Mouse (Mus musculus) granulocyte monocyte progenitor cell, adult 5-6 weeks (primary cell): ENCODE results near the gene Rasl10b. TPM values are rescaled to one million over a fixed set of nuclear protein-coding genes. Genes with fewer than 3 reads are reported as not detected.
A peak's percentile ranks its signal among the peaks of the same experiment; 100 is the strongest.

ENCODE experiments used
- ATAC-seq: replicated peaks from 2 replicates; pipeline ENCODE4 v1.8.0; 2016; ENCODE audit warnings: mild to moderate bottlenecking, moderate TSS enrichment, inconsistent platforms; ENCODE audit not compliant: poor library complexity, severe bottlenecking
- total RNA-seq, 2 experiments: library from RNA; stranded (forward) in 1 of 2; stranded (reverse) in 1 of 2; fragments of 200-712, 200-1000 nt in 1 of 2; fragments of >200 nt in 1 of 2; fragmentation: Nextera tagmentation in 1 of 2; gene quantifications; 2 replicates each; pipeline ENCODE4 v1.2.3; 2014 to 2017

Gene Rasl10b
- not detected in 2 replicates for total RNA-seq (2014; fragmentation: Nextera tagmentation)
- total RNA-seq (2017) = 0.09 and 0.41 TPM in 2 replicates

DNA sequence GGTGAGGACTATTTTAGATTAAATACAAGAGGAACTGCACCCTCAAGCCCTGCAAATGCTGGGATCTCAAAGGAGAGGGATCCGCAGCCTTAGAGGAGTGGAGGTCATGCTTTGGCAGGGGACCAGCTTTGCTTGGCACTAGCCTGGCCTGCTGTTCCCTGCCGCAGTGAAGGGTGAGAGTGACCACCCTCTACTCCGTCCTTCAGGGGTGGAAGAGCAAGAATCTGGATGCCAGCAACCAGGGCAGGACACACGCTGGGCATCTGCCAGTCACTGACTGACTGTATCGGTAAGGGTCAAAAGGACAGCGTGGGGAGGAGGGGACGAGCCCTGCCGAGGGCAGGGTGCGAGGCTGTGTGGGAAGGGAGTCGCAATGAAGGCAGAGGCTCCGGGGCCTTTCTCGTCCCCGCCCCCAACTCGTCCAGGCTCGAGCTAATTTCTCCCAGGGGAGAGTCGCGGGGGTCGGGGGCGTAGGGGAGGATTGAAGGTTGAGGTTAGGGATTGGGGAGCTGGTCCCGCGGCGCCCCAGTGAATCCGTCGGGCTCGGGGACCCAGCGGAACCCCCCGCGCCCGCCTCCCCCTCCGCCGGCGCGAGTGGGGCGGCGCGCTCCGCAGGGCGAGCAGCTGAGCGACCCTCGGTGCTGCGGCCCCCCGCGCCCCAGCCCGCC, at the start of gene Rasl10b:
Rasl10b (plus strand) TSS at position 51 of the 668 bp plus-strand sequence.
- ATAC-seq = no peak; the same call in 1 of the 2 replicates

DNA sequence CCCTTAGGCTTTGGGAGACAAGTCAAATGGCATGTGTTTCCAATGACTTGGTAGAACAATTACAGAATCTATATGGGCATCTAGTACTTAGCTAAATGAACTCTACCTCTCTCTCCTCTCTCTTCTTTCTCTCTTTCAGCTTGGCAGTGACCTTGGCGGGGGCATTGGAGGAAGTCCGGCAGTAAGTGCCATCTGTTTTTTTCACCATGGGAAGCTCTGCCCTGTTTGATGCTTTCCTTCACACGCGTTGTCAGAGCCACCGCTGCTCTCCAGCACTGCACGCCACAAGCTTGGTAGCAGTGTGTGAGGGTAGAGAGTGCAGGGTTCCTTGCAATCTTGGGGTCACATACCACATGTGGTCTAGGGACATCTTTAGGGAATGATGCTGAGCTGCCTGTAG, 44.3 kb upstream of the Rasl10b start:
- ATAC-seq = no peak

DNA sequence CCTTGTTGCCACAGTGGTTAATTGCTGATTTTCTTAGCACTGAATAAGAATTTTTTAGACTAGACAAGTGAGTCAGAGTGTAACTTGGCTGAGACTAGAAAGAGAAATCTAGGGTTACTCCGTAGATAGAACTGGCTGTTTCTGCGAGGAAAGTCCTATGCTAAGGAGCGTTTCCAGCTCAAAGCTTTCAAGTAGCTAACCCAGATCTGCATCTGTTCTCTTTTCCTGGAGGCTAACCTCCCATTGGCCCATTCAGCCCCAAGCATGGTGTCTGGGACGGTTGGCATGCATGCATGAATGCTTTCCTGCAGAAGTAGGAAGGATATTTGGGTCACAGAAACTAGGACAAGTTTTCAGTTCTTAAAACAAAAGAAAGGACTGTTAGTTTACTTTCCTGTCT, 37.7 kb upstream of the Rasl10b start:
- ATAC-seq = no peak

DNA sequence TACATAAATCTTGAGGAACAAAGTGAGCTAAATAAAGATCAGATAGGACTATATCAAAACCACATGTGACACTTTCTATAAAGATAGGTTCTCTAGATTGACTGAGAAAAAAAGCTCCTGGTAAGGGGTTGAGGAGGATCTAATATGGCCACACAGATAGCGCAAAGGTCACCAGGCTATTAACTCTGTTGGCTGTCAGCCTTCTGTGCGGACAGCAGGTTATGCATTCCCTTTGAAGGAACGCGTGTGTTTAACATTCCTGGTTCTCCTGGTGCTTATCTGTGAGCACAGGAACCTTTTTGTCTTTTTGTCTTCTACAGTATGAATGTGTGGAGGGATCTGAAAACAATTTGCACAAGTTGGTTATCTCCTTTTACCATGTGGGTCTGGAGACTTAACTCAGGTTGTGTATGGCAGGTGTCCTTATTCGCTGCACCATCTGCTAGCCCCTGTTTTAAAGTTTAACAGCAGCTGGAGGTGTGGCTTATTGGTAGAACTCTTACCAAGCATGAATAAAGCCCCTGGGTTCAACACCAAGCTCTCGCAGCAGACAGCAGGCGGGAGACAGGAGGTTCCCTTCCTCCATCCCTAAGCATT, 29.1 kb upstream of the Rasl10b start:
- no peak for ATAC-seq

DNA sequence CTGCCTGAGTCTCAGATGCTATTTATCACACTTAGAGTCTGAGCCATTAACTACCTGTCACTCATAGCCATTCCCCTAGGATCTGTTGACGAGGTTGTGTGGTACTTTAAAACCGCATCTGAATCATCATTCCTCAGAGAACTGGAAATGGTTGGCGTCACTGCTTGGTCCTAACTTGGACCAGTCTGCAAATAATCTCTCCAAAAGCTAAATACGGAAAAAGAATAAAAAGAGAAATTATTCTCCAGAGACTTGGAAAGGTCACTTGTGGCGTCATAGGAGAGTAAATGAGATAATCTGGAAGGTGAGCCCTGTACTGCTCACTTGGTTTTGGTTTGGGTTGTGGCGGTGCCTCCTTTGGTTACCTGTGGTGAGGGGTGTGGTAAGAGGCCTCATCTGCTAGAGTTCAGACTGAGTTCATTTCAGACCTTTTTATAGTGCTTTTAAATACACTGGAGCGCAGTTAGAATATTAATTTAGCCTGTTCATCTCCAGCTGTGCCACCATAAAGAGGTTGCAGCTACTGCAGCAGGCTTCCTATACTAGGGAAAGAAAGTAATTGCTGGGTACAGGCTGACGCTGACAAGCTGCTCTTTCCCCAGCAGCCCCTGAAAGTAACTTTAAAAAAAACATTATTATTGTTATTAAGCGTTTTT, 25.9 kb upstream of the Rasl10b start:
- no peak for ATAC-seq

DNA sequence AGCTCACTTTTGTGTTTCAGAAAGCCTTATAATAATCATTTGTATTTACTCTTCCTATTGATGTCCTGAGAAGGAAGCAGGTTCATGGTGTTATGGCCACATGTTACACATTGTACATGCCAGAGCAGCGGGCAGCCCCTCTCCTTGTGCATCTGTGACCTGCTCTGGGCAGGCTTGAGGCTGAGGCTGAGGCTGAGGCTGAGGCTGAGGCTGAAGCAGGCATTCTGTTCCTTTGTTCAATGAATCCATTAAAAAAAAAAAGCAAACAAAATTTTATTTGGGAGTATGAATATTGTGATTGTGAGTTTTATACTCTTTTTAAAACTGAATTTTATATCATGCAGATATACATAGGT, 25.4 kb upstream of the Rasl10b start:
- ATAC-seq = no peak

DNA sequence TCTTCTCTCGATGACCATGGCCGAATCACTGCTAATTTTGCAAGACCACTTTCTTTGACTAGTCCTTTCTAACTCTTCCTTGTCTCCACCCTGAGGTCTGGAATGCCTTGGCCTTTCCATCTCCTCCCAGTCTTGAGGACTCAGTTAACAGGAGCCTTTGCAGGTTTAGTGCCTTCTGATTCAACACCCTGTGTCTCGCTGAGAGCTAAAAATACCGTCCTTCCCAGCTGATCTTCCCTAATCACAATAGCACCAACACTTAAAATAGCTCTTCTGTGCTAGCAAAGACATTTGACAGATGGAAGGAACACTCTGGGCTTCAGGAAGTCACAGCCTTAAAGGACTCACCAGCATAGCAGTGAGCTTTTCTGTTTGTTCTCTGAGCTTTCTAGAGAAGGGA, 15.9 kb upstream of the Rasl10b start:
- ATAC-seq = no peak

DNA sequence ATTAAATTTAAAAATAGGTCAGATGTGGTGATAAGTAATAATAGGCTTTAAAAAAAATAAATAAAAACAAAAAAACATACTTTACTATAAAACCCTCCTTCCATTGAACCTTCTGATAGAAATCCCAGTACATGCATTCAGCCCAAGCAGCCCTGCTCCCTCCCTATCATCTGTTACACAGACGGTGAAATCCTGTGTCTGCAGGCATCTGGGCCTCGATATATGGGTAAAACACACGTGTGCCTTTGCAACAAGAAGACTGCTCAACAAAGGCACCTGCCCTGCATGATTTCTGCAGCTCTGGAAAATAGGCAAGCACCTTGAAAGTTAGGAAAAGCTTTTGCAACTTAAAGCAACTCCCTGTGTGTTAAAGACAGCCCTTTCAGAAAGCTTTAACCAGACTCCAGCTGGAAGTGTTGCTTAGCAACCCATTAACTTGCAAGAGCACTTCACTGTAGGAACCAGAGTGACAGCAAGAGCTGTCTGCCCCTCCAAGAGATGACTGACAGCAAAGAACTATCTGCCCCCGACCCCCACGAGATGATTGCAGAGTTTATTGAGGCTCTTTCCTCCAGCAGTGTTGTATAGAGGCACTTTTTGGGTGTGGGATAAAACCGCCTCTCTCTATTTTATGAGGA, 14.0 kb upstream of the Rasl10b start:
- no peak for ATAC-seq

DNA sequence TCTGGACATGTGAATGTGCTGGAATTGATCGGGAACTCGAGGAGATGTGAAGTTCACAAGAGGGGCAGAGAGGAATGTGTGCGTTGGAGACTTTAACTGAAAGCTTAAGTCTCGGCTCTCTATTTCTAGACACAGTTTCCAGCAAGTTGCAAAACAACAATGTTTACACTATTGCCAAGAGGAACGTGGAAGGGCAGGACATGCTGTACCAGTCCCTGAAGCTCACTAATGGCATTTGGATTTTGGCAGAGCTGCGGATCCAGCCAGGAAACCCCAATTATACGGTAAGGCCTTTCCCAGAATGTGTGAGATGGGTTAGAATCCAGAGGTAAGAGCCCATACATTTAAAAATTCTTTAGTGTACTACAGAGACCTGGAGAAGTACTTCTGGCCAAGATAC, 11.3 kb upstream of the Rasl10b start:
- ATAC-seq = no peak

DNA sequence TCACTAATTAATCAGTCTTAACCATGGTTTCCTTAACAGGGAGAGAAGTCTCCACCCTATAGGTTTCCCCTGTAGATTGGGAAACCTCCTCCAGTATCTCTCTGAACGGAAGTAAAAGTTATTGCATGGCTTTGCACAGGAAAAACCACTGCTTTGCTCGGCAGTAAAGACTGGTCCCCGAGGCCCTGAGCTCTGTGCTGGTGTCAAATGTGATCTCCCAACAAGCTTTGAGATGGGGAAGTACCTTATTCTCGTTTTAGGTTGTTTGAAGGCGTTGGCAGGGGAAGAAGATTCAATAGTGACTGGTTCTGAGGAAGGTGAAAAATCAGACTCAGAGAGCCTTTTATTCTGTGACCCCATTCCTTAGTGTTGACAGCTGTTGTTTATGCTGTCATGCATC, 10.2 kb upstream of the Rasl10b start:
- peak; percentile 65 for ATAC-seq

DNA sequence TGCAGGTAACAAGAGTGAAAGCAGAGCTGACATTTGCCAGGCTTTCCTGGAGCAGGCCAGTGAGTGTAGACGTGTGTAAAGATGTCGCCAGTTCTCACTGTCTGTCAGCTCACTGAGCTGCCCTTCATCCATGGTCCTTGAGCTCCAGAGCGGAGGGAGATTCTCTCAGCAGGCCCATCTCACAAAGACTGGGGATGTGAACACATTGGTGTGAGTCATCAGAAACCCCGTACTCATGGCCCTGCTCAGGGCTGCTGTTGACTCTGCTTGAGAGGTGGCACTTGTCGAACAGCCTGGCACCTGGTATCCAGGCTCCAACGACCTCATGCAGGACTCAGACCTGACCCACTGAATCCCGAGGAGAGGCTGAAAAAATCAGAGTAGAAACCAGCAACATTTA, 5.2 kb upstream of the Rasl10b start:
- no peak for ATAC-seq

DNA sequence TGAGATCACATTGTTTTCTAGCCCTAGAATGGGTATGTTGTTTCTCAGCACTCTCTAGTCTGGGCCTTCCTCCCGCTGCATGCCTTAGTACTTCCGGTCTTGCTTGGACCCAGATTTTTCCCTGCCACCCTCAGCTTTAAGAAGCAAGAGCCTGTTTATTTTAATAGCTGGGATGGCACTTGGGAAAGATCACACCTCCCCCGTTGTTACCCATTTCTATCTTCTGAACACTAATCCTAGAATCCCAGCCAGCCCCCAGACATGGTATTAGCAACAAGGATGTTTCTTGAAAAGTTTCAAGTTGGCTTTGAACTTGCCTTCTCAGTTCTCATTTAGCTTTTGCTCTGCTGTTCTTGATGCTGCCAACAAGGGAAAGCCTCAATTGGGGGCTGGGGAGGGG, 2.5 kb upstream of the Rasl10b start:
- ATAC-seq = no peak

DNA sequence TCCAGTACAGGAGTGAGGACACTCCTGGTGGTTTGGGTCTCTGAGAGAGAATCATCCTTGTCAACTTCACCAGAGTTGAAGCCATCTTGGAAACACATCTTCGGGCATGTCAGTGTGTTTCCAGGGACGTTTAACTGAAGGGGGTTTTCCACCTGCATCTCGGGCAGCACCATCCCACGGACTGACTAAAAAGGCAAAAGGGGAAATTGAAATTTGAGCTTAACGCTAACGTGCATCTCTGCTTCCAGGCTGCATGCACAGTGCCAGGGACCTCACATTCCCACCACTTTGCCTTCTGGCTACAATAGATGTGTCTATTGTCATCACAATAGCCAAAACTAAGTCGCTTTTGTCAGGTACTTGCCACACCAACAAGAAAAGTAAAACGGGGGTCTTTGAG, 695 bp upstream of the Rasl10b start:
- no peak for ATAC-seq

DNA sequence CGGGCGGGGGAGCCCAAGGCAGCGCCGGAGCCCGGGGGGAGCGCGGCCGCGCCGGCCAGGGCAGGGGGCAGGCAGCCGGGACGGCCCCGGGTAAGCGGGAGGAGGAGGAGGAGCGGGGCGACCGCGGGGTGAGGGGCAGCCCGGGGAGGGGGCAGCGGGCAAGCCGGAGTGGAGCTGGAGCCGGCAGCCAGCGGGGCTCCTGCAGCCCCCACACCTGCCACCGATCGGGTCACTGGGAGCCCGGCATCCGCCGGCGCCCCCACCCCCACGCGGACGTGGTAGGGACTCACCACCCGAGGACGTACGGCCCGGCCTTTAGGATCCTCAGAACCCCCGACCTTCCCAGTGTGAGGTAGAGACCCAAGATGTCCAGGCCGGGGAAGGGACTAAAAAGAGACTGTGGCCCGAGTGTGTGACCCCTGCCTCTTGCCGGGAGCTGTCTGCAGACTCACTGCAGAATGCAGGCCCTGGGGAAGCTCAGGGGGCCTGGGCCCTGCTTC, 905 bp downstream of the Rasl10b start:
- no peak; the same call in 1 of the 2 replicates for ATAC-seq

DNA sequence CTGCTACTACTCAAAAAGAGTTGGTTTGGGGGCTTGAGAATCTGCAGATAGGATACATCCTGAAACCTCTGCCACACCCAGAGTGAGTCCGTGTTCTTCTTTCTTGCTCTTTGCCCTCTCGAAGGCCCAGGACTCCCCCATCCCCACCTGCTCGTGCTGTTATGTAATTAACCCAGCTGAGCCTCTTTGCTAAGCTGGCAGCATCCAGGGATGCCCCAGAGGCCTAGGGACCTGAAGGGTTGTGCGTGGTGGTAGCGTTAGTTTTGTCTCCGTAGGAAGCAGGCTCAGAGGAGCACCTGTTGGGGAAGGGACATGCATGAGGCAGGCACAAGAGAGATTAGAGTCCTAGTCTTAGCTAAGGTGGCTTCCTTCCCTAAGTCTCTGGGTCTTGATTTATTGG, 1.6 kb downstream of the Rasl10b start:
- no peak for ATAC-seq

DNA sequence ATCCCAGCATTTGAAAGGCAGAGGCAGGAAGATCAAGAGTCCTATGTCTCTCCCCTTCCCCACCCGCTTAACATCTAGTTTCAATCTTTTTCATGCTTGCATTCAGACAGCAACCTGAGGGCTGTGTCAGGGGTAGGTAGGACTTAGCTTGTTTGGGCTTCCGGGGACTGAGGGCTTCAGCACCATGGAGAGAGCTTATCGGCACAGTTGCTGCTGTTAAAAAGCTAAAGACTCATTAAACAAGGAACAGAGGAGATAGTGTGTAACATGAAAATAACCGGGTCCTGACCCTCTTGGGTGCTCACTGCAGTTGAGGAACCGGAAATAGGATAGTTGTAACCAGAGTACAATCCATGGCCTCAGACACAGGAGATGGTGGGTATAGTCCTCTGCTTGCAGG, 8.1 kb downstream of the Rasl10b start:
- peak; percentile 70 for ATAC-seq

DNA sequence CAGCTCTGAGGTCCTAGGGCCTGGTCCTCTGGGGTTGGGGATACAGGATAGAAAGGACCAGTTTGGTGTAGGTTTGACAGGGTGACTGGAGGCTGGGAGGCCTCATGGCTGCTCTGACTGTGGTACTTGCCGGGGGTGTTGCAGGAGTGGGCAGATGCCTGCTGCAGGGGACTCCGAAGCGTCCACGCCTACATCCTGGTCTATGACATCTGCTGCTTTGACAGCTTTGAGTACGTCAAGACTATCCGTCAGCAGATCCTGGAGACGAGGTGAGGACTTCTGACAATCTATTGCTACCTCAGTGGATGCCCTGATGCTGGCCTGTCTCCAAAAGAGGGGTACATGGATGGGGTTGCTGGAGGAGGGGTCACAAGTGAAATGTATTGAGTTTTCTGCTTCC, 8.8 kb downstream of the Rasl10b start:
- ATAC-seq = no peak

DNA sequence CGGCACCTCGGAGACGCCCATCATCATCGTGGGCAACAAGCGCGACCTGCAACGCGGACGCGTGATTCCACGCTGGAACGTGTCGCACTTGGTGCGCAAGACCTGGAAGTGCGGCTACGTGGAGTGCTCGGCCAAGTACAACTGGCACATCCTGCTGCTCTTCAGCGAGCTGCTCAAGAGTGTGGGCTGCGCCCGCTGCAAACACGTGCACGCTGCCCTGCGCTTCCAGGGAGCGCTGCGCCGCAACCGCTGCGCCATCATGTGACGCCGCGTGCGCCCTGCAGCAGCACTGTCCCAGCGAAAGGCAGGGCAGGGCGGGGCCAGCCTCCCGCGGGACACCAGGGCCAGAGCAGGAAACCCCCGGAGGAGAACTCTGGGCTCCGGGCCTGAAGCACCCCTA, 9.6 kb downstream of the Rasl10b start:
- ATAC-seq = peak; percentile 57

DNA sequence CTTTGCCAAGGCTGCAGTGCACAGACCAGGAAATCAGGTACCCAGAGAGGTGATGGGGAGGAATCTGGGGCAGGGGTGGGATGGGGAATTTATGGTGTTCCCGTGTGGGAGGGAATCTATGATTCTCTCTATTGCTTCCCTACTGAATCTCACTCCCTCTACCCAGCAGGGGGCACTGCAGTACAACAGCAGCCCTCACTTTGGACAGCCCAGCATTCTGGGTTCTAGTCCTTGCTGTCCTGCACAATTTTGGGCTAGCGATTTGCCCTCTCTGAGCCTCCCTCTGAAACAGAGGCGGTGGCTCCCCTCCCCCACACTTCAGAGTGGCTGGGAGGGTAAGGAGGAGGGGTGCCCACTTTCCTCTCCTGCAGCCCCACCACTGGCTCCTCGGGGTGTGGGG, 11.4 kb downstream of the Rasl10b start:
- ATAC-seq = no peak

DNA sequence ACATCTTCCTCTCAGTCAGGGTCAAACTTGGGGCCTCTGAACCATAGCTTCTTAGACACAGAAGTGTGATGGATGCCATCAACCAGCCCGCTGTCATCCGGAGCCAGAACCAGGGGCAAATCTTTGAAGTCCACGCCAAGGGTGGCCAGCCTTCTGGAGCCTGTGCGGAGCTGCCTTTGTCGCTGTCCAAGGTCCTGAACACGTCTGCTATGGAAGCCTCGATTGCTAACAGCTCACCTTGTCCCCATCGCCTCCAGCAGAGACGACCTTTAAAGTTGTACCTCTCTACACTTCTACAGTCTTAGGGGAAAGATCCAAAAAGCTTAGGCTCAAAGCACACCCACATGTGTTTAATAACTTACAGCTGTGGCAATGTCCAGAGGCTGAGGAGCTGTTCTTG, 12.4 kb downstream of the Rasl10b start:
- ATAC-seq = peak; percentile 43; the same call in 1 of the 2 replicates

DNA sequence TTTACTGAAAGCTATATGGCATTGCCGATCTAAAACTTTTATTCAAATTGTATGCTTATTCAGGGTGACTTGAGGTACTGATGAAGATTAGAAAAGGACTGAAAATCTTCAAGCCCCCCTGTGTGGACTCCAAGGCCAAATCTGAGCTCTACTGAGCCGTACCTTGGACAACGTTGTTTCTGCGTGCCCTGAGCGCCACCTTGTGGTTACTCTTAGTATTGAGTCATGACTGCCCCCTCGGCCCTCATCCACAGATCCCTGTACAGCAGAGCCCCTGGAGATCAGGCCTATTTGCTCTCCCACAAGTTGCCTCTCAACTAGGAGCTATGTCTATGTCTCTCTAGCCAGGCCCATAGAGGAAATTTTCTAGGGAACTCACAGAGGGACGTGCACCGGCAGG, 15.7 kb downstream of the Rasl10b start:
- peak; percentile 40; the same call in 1 of the 2 replicates for ATAC-seq
